In the genomic region with DNA sequence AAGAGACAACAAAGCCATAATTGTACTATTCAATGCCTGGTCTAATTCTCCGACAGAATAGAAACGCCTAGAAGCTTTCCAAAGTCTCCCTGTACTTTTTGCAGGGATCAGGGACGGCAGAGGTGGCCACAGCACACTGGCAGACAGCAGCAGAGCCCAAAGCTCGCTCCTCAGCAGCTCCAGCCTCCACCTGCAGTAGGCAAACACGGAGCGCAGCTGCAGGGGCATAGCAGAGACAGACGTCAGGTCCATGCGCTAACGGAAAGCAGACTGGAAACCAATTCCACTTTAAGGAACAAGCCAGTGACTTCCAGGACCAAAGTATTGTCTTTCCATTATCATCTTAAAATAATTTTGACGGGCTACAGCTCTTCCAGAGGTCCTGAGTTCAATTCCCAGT, we compare ENCODE assay signal across 28 mouse cellular contexts.
"Had no signal": no experiment of that assay in that cellular context is flagged by ENCODE, and none has a peak within 500 bp of the region (broad histone marks: within the 10 kb centered on the region; RNA-seq: fewer than 3 reads in every experiment).

No protein-coding gene starts in this region.

- H3K27me3 ChIP-seq: embryonic facial prominence, embryonic 12.5 days; embryonic facial prominence, embryonic 13.5 days; embryonic facial prominence, embryonic 15.5 days; forebrain, embryonic 12.5 days; forebrain, embryonic 13.5 days; forebrain, embryonic 15.5 days had no signal

- H3K4me3 ChIP-seq: embryonic facial prominence, embryonic 10.5 days; embryonic facial prominence, embryonic 12.5 days; embryonic facial prominence, embryonic 13.5 days; embryonic facial prominence, embryonic 15.5 days; erythroblast, embryonic 14.5 days; forebrain, embryonic 10.5 days; forebrain, embryonic 12.5 days; forebrain, embryonic 13.5 days; forebrain, embryonic 15.5 days; gastrocnemius, adult 2 months; heart, adult 2 months had no signal

- H3K27ac ChIP-seq: embryonic facial prominence, embryonic 10.5 days; embryonic facial prominence, embryonic 12.5 days; embryonic facial prominence, embryonic 13.5 days; embryonic facial prominence, embryonic 15.5 days; forebrain, embryonic 10.5 days; forebrain, embryonic 12.5 days; forebrain, embryonic 13.5 days; forebrain, embryonic 15.5 days; gastrocnemius, adult 2 months; heart, adult 2 months had no signal

- DNase-seq: cerebellum, adult 2 months; cerebellum, adult 8-10 months; cerebellum, adult 9-10 months; cerebellum, adult 9-11 months; cerebellum, postnatal 10 days; cerebellum, postnatal 14 days; cerebellum, postnatal 25 days; cerebellum, postnatal 36 days; embryo, embryonic 11 days; forebrain, postnatal 0 days; gastrocnemius, adult 2 months; gastrocnemius, postnatal 10 days; gastrocnemius, postnatal 14 days; gastrocnemius, postnatal 25 days; gastrocnemius, postnatal 36 days; heart, adult 18-20 months; heart, adult 2 months had no signal

- H3K9ac ChIP-seq: embryonic facial prominence, embryonic 12.5 days; embryonic facial prominence, embryonic 13.5 days; embryonic facial prominence, embryonic 15.5 days; forebrain, embryonic 12.5 days; forebrain, embryonic 13.5 days; forebrain, embryonic 15.5 days; forebrain, postnatal 0 days had no signal

- H3K4me1 ChIP-seq: embryonic facial prominence, embryonic 10.5 days; embryonic facial prominence, embryonic 12.5 days; embryonic facial prominence, embryonic 13.5 days; embryonic facial prominence, embryonic 15.5 days; forebrain, embryonic 10.5 days; forebrain, embryonic 12.5 days; forebrain, embryonic 13.5 days; forebrain, embryonic 15.5 days had no signal

- H3K9me3 ChIP-seq: embryonic facial prominence, embryonic 10.5 days; embryonic facial prominence, embryonic 12.5 days; embryonic facial prominence, embryonic 13.5 days; embryonic facial prominence, embryonic 15.5 days; forebrain, embryonic 10.5 days; forebrain, embryonic 12.5 days; forebrain, embryonic 13.5 days; forebrain, embryonic 15.5 days had no signal

- ATAC-seq: forebrain, embryonic 13.5 days; forebrain, embryonic 14.5 days; forebrain, embryonic 15.5 days; forebrain, embryonic 16.5 days; forebrain, postnatal 0 days had no signal

- H3K4me2 ChIP-seq: embryonic facial prominence, embryonic 12.5 days; embryonic facial prominence, embryonic 13.5 days; embryonic facial prominence, embryonic 15.5 days; forebrain, embryonic 12.5 days; forebrain, embryonic 13.5 days; forebrain, embryonic 15.5 days had no signal
